16 mouse cellular contexts compared by ENCODE assay signal in genomic region chr11:36244491-36244882, GRCm38 (mm10).
A peak's percentile ranks its signal among the peaks of the same experiment; 100 is the strongest.
DNase-seq lines count a peak whose midpoint lies in the region; ATAC-seq and TF ChIP-seq lines count a peak whose summit lies in the region.
"Had no signal": no experiment of that assay in that cellular context is flagged by ENCODE, and none has a peak within 500 bp of the region (broad histone marks: within the 10 kb centered on the region; RNA-seq: fewer than 3 reads in every experiment).

No protein-coding gene starts in this region.

- peak overlapping the region; percentile 6; the same call in 1 of the 2 replicates for H3K4me2 ChIP-seq in embryonic facial prominence, embryonic 12.5 days (replicated peaks)
- H3K4me2 ChIP-seq in lung, embryonic 14.5 days: no peak overlapping the region
- H3K4me2 ChIP-seq in forebrain, postnatal 0 days (ENCODE audit: low read depth): no peak overlapping the region
- no peak overlapping the region for H3K4me2 ChIP-seq in midbrain, embryonic 15.5 days
- H3K4me2 ChIP-seq: heart, embryonic 12.5 days; liver, embryonic 13.5 days; stomach, embryonic 15.5 days had no signal

- H3K4me1 ChIP-seq in embryonic facial prominence, embryonic 12.5 days: peaks cover 18% of the 10 kb centered on the region
- peaks cover 13% of the 10 kb centered on the region for H3K4me1 ChIP-seq in embryonic facial prominence, embryonic 10.5 days
- no peaks in the 10 kb centered on the region for H3K4me1 ChIP-seq in lung, embryonic 14.5 days (ENCODE audit: insufficient read depth)
- H3K4me1 ChIP-seq in forebrain, postnatal 0 days (ENCODE audit: insufficient read depth): peaks cover 6% of the 10 kb centered on the region
- H3K4me1 ChIP-seq in midbrain, embryonic 15.5 days: peaks cover 35% of the 10 kb centered on the region
- H3K4me1 ChIP-seq in thymus, adult 2 months (replicated peaks; ENCODE audit: control insufficient read depth, insufficient read depth, low read length): no peaks in the 10 kb centered on the region
- H3K4me1 ChIP-seq: heart, embryonic 12.5 days; liver, embryonic 13.5 days; stomach, embryonic 15.5 days had no signal

- TF ChIP-seq CTCF in lung, embryonic 14.5 days (IDR thresholded peaks at IDR 0.05; ENCODE audit: low read depth): no peak
- no peak for TF ChIP-seq CTCF in forebrain, postnatal 0 days (IDR thresholded peaks at IDR 0.05; ENCODE audit: low read depth)
- TF ChIP-seq CTCF in thymus, adult 2 months (IDR thresholded peaks at IDR 0.05; ENCODE audit: borderline replicate concordance, control insufficient read depth, extremely low read depth, insufficient read depth, low read length, poor library complexity): no peak

- H3K4me3 ChIP-seq in embryonic facial prominence, embryonic 12.5 days: no peak overlapping the region
- H3K4me3 ChIP-seq in embryonic facial prominence, embryonic 10.5 days: no peak overlapping the region
- H3K4me3 ChIP-seq in lung, embryonic 14.5 days (ENCODE audit: low read depth, low read length): no peak overlapping the region
- H3K4me3 ChIP-seq in forebrain, postnatal 0 days (ENCODE audit: low read depth, low read length): no peak overlapping the region
- no peak overlapping the region for H3K4me3 ChIP-seq in midbrain, embryonic 15.5 days
- H3K4me3 ChIP-seq in thymus, adult 2 months (ENCODE audit: control insufficient read depth, insufficient read depth, low read length): no peak overlapping the region
- H3K4me3 ChIP-seq: heart, embryonic 12.5 days; liver, embryonic 13.5 days; stomach, embryonic 15.5 days had no signal

- TF ChIP-seq POLR2A in thymus, adult 2 months (IDR thresholded peaks at IDR 0.05; ENCODE audit: control insufficient read depth, extremely low read depth, insufficient read depth, low read length, poor library complexity): no peak

- no peaks in the 10 kb centered on the region for H3K36me3 ChIP-seq in embryonic facial prominence, embryonic 12.5 days
- no peaks in the 10 kb centered on the region for H3K36me3 ChIP-seq in embryonic facial prominence, embryonic 10.5 days (replicated peaks)
- no peaks in the 10 kb centered on the region for H3K36me3 ChIP-seq in lung, embryonic 14.5 days (ENCODE audit: insufficient read depth)
- H3K36me3 ChIP-seq in forebrain, postnatal 0 days (ENCODE audit: insufficient read depth): no peaks in the 10 kb centered on the region
- H3K36me3 ChIP-seq in midbrain, embryonic 15.5 days (replicated peaks): no peaks in the 10 kb centered on the region
- H3K36me3 ChIP-seq in thymus, adult 2 months (ENCODE audit: control insufficient read depth, insufficient read depth, low read length): no peaks in the 10 kb centered on the region
- H3K36me3 ChIP-seq: heart, embryonic 12.5 days; liver, embryonic 13.5 days; stomach, embryonic 15.5 days had no signal

- WGBS in embryonic facial prominence, embryonic 12.5 days: 84% methylated on average over 11 of the region's 11 CpGs
- WGBS in embryonic facial prominence, embryonic 10.5 days: 91% methylated on average over 11 of the region's 11 CpGs
- WGBS in lung, embryonic 14.5 days: 70% methylated on average over 11 of the region's 11 CpGs
- WGBS in forebrain, postnatal 0 days: 67% methylated on average over 11 of the region's 11 CpGs
- 78% methylated on average over 11 of the region's 11 CpGs for WGBS in midbrain, embryonic 15.5 days
- WGBS in thymus, adult 2 months: 91% methylated on average over 11 of the region's 11 CpGs

- ATAC-seq in embryonic facial prominence, embryonic 12.5 days (ENCODE audit: insufficient number of reproducible peaks, insufficient read depth, low FRiP score, low TSS enrichment): no peak
- no peak for ATAC-seq in lung, embryonic 14.5 days (ENCODE audit: insufficient read depth)
- no peak for ATAC-seq in forebrain, postnatal 0 days
- 0 out of 2 replicates have a peak, but pooled peaks have one; percentile 51 for ATAC-seq in midbrain, embryonic 15.5 days (replicated peaks)

- no peak for DNase-seq in embryonic facial prominence, embryonic 10.5 days (ENCODE audit: low spot score)
- DNase-seq in lung, embryonic 14.5 days: no peak
- DNase-seq in lung, postnatal 10 days: no peak
- no peak for DNase-seq in forebrain, postnatal 0 days
- no peak for DNase-seq in thymus, adult 2 months
- DNase-seq in ovary, adult 18-20 months (ENCODE audit: low spot score): no peak
- DNase-seq: heart, postnatal 36 days; kidney, adult 11 months; kidney, postnatal 14 days; liver, embryonic 13.5 days; spleen, adult 18-20 months; thymus, postnatal 25 days had no signal

- H3K27me3 ChIP-seq in embryonic facial prominence, embryonic 12.5 days: no peaks in the 10 kb centered on the region
- H3K27me3 ChIP-seq in embryonic facial prominence, embryonic 10.5 days (replicated peaks; ENCODE audit: low read depth, poor library complexity, severe bottlenecking): no peaks in the 10 kb centered on the region
- H3K27me3 ChIP-seq in lung, embryonic 14.5 days (ENCODE audit: insufficient read depth, low read length): no peaks in the 10 kb centered on the region
- no peaks in the 10 kb centered on the region for H3K27me3 ChIP-seq in forebrain, postnatal 0 days (ENCODE audit: insufficient read depth, low read length)
- no peaks in the 10 kb centered on the region for H3K27me3 ChIP-seq in midbrain, embryonic 15.5 days (replicated peaks)
- H3K27me3 ChIP-seq in thymus, adult 2 months (ENCODE audit: control insufficient read depth, insufficient read depth, low read length): no peaks in the 10 kb centered on the region
- H3K27me3 ChIP-seq: heart, embryonic 12.5 days; liver, embryonic 13.5 days; stomach, embryonic 15.5 days had no signal

- H3K9ac ChIP-seq in embryonic facial prominence, embryonic 12.5 days: no peak overlapping the region
- no peak overlapping the region for H3K9ac ChIP-seq in lung, embryonic 14.5 days
- no peak overlapping the region for H3K9ac ChIP-seq in forebrain, postnatal 0 days
- H3K9ac ChIP-seq in midbrain, embryonic 15.5 days: no peak overlapping the region
- H3K9ac ChIP-seq: heart, embryonic 12.5 days; liver, embryonic 13.5 days; stomach, embryonic 15.5 days had no signal

- H3K9me3 ChIP-seq in embryonic facial prominence, embryonic 12.5 days: no peaks in the 10 kb centered on the region
- no peaks in the 10 kb centered on the region for H3K9me3 ChIP-seq in embryonic facial prominence, embryonic 10.5 days
- H3K9me3 ChIP-seq in lung, embryonic 14.5 days (ENCODE audit: low read depth, low read length): no peaks in the 10 kb centered on the region
- no peaks in the 10 kb centered on the region for H3K9me3 ChIP-seq in forebrain, postnatal 0 days (ENCODE audit: low read length)
- no peaks in the 10 kb centered on the region for H3K9me3 ChIP-seq in midbrain, embryonic 15.5 days
- H3K9me3 ChIP-seq: heart, embryonic 12.5 days; liver, embryonic 13.5 days; stomach, embryonic 15.5 days had no signal

- peak overlapping the region; percentile 61 for H3K27ac ChIP-seq in embryonic facial prominence, embryonic 12.5 days
- no peak overlapping the region for H3K27ac ChIP-seq in embryonic facial prominence, embryonic 10.5 days (replicated peaks)
- H3K27ac ChIP-seq in lung, embryonic 14.5 days (ENCODE audit: low read depth): peak overlapping the region; percentile 56; the same call in 1 of the 2 replicates
- peak overlapping the region; percentile 70 for H3K27ac ChIP-seq in forebrain, postnatal 0 days (ENCODE audit: low read depth, low read length)
- peak overlapping the region; percentile 70 for H3K27ac ChIP-seq in midbrain, embryonic 15.5 days
- H3K27ac ChIP-seq in thymus, adult 2 months (ENCODE audit: control insufficient read depth, insufficient read depth, low read length): no peak overlapping the region
- H3K27ac ChIP-seq: liver, embryonic 13.5 days; stomach, embryonic 15.5 days had no signal

Comparison
In these comparisons a context has a peak if more than half of its experiments do, and no peak if none do; other contexts are left out.
1. H3K27ac ChIP-seq: peak in embryonic facial prominence, embryonic 12.5 days (single experiment), lung, embryonic 14.5 days (single experiment), forebrain, postnatal 0 days (single experiment) and midbrain, embryonic 15.5 days (single experiment); none in embryonic facial prominence, embryonic 10.5 days (single experiment) and thymus, adult 2 months (single experiment).